Mouse (Mus musculus): ENCODE measurements around the gene Amz1. TPM values are rescaled to one million over a fixed set of nuclear protein-coding genes. Genes with fewer than 3 reads are reported as not detected.

The Amz1 gene
- polyA plus RNA-seq, 1 experiment from 2014 or later: 1.3 TPM

DNA sequence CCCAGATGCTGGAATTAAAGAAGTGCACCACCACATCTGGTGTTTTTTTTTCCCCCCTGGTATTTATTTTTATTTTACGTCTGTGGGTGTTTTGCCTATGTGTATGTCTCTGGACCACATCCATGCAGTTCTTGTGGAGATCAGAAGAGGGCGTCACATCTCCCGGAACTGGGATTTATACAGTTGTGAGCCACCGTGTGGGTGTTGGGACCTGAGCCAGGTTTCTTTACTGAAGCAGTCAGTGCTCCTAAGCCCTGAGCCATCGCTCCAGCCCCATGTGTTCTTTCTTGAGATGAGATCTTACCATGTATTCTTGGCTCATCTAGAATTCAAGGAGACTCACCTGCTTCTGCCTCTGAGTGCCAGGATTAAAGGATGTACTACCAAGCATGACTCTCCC is 12.9 kb upstream of the Amz1 start:
- Histone ChIP-seq H3K4me1 (replicated peaks; ENCODE audit: control insufficient read depth, insufficient read depth, low read length) (no peaks in the 10 kb centered on the region), H3K27me3 (replicated peaks; ENCODE audit: control insufficient read depth, insufficient read depth, low read length) (no peaks in the 10 kb centered on the region), H3K4me3 (ENCODE audit: low read depth, low read length) (no peak overlapping the region), H3K9ac (ENCODE audit: low read depth, low read length) (no peak overlapping the region), H3K4me2 (replicated peaks; ENCODE audit: low read depth) (no peak overlapping the region), H3K36me3 (ENCODE audit: control insufficient read depth, insufficient read depth) (peaks cover 65% of the 10 kb centered on the region), H3K9me3 (ENCODE audit: control insufficient read depth) (no peaks in the 10 kb centered on the region), H3K27ac (ENCODE audit: low read depth, low read length) (no peak overlapping the region)
- 0 out of 2 replicates have a peak, but pooled peaks have one; percentile 3 for TF ChIP-seq CTCF (IDR thresholded peaks at IDR 0.05; ENCODE audit: low read depth)
- 86% methylated on average over 5 of the region's 5 CpGs for WGBS
- no peak for ATAC-seq

DNA sequence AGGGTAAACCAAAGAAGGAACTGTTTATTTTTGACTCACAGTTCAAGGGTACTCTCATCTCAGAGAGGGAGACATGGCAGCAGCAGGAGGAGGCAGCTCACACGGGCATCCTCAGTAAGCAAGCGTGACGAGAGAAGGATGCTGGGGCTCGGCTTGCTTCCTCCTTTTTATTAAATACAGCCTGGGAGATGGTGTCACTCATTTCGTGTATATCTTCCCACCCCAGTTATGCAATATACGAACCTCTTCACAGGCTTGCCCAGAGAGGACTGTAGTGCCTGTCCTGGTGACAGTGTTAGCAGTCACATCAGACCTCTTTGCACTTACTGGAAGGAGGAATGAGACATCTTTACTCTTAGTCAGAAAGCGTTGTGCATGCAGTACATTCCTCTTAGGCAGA is 3.2 kb upstream of the Amz1 start:
- Histone ChIP-seq H3K4me3 (ENCODE audit: low read depth, low read length) (no peak overlapping the region), H3K4me1 (replicated peaks; ENCODE audit: control insufficient read depth, insufficient read depth, low read length) (no peaks in the 10 kb centered on the region), H3K4me2 (replicated peaks; ENCODE audit: low read depth) (no peak overlapping the region), H3K9ac (ENCODE audit: low read depth, low read length) (no peak overlapping the region), H3K27me3 (replicated peaks; ENCODE audit: control insufficient read depth, insufficient read depth, low read length) (no peaks in the 10 kb centered on the region), H3K36me3 (ENCODE audit: control insufficient read depth, insufficient read depth) (peaks cover 39% of the 10 kb centered on the region), H3K9me3 (ENCODE audit: control insufficient read depth) (no peaks in the 10 kb centered on the region), H3K27ac (ENCODE audit: low read depth, low read length) (no peak overlapping the region)
- no peak for TF ChIP-seq CTCF (IDR thresholded peaks at IDR 0.05; ENCODE audit: low read depth)
- ATAC-seq: no peak
- 72% methylated on average over 7 of the region's 7 CpGs for WGBS

DNA sequence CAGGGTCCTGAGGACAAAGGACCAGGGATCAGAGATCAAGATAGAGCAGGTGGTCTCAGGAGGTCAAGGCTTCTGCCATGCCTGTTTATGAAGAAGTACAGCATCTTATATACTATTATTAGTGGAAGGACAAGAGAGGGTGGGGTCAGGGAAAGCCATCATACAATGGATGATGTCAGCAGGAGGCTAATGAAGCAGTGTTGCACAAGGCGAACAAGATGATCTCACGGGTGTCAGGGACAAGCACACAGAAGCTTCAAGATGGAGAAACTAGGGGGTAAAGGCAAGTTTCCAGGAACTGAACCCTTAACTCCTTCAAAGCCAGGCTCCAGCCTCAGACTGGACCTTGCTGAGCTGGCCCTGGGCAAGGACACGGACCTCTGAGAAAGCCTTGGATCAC is 1.8 kb upstream of the Amz1 start:
- Histone ChIP-seq H3K4me3 (ENCODE audit: low read depth, low read length) (no peak overlapping the region), H3K9ac (ENCODE audit: low read depth, low read length) (no peak overlapping the region), H3K4me2 (replicated peaks; ENCODE audit: low read depth) (no peak overlapping the region), H3K27ac (ENCODE audit: low read depth, low read length) (no peak overlapping the region), H3K36me3 (ENCODE audit: control insufficient read depth, insufficient read depth) (peaks cover 26% of the 10 kb centered on the region), H3K27me3 (replicated peaks; ENCODE audit: control insufficient read depth, insufficient read depth, low read length) (no peaks in the 10 kb centered on the region), H3K9me3 (ENCODE audit: control insufficient read depth) (no peaks in the 10 kb centered on the region), H3K4me1 (replicated peaks; ENCODE audit: control insufficient read depth, insufficient read depth, low read length) (no peaks in the 10 kb centered on the region)
- no peak for TF ChIP-seq CTCF (IDR thresholded peaks at IDR 0.05; ENCODE audit: low read depth)
- ATAC-seq: no peak
- WGBS: 70% methylated on average over 3 of the region's 3 CpGs

DNA sequence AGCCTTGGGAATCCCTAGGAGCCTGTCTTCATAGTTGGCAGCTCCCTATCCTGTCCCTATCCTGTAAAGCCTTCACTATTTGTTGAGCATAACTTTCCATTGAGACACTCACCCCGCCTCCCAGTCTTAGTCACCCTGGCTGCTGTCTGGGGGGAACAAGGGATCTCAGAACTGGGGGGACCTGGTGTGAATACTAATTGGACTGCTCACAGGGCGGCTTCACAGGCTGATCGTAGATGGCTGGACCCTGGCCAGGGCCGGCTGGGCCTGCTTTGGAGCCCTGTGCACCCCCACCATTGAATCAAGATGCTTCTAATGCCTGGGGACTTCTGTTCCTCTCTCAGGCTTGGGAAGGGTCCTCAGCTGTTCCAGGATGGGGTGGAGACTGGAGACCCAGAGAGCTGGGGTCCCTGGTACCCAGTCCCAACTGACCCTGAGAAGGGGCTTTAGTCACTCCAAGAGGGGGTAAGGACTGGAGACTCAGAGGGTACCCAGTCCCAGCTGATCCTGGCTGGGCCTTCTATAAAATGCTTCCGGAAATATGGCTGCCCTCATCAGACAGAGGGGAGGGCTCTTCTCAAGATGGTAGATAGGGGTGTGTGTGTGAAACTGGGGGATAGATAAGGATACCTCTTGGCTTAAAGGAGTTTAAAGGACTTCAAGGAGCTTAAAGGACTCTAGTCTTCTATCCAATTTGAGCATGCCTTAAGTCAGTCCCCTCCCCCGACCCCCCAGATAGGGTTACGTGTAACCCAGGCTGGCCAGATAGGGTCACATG is 2.3 kb downstream of the Amz1 start:
- H3K9me3 ChIP-seq (ENCODE audit: control insufficient read depth): no peaks in the 10 kb centered on the region
- H3K4me2 ChIP-seq (replicated peaks; ENCODE audit: low read depth): no peak overlapping the region
- H3K9ac ChIP-seq (ENCODE audit: low read depth, low read length): no peak overlapping the region
- no peak overlapping the region for H3K27ac ChIP-seq (ENCODE audit: low read depth, low read length)
- H3K27me3 ChIP-seq (replicated peaks; ENCODE audit: control insufficient read depth, insufficient read depth, low read length): no peaks in the 10 kb centered on the region
- WGBS: 86% methylated on average over 7 of the region's 7 CpGs
- H3K4me3 ChIP-seq (ENCODE audit: low read depth, low read length): no peak overlapping the region
- ATAC-seq: no peak
- H3K4me1 ChIP-seq (replicated peaks; ENCODE audit: control insufficient read depth, insufficient read depth, low read length): no peaks in the 10 kb centered on the region
- no peak for TF ChIP-seq CTCF (IDR thresholded peaks at IDR 0.05; ENCODE audit: low read depth)
- H3K36me3 ChIP-seq (ENCODE audit: control insufficient read depth, insufficient read depth): no peaks in the 10 kb centered on the region

DNA sequence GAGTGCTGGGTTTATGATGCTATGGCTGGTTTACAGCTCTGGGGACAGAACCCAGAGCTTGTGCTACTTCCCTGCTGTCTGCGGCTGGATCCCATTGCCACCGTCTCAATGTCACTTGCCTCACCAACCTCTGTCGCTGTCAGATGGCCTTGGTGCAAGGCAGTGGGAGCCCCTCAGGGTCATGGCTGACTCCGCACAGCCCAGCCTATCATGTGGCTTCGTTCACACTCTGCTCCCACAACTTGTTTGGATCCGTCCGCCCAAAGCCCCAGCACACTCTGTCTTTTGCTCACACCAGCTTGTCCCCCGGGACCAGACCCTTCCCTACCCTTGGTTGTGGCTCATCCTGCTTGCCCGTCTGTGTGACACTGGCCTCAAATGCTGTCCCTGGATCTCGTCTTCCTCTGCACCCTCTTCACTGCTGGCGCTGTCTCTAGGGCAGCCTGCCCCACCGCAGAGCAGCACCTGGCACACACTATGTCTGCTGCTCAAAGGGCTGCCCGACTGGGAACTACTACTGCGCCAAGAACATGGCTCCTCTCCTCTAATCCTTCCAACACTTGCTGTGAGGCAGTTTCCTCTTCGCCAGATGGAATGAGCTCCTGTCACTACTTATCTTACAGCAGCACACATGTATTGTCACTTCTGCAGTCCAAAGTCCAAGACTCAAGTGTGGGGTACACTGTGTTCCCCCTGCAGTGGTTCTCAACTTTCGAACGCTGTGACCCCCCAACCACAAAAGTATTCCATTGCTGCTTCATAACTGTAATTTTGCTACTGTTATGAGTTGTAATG is 3.2 kb downstream of the Amz1 start:
- Histone ChIP-seq H3K9ac (ENCODE audit: low read depth, low read length) (no peak overlapping the region), H3K27ac (ENCODE audit: low read depth, low read length) (no peak overlapping the region), H3K4me3 (ENCODE audit: low read depth, low read length) (no peak overlapping the region), H3K4me1 (replicated peaks; ENCODE audit: control insufficient read depth, insufficient read depth, low read length) (no peaks in the 10 kb centered on the region), H3K27me3 (replicated peaks; ENCODE audit: control insufficient read depth, insufficient read depth, low read length) (no peaks in the 10 kb centered on the region), H3K36me3 (ENCODE audit: control insufficient read depth, insufficient read depth) (no peaks in the 10 kb centered on the region), H3K4me2 (replicated peaks; ENCODE audit: low read depth) (no peak overlapping the region), H3K9me3 (ENCODE audit: control insufficient read depth) (no peaks in the 10 kb centered on the region)
- no peak for TF ChIP-seq CTCF (IDR thresholded peaks at IDR 0.05; ENCODE audit: low read depth)
- no peak for ATAC-seq
- WGBS: 78% methylated on average over 17 of the region's 17 CpGs

DNA sequence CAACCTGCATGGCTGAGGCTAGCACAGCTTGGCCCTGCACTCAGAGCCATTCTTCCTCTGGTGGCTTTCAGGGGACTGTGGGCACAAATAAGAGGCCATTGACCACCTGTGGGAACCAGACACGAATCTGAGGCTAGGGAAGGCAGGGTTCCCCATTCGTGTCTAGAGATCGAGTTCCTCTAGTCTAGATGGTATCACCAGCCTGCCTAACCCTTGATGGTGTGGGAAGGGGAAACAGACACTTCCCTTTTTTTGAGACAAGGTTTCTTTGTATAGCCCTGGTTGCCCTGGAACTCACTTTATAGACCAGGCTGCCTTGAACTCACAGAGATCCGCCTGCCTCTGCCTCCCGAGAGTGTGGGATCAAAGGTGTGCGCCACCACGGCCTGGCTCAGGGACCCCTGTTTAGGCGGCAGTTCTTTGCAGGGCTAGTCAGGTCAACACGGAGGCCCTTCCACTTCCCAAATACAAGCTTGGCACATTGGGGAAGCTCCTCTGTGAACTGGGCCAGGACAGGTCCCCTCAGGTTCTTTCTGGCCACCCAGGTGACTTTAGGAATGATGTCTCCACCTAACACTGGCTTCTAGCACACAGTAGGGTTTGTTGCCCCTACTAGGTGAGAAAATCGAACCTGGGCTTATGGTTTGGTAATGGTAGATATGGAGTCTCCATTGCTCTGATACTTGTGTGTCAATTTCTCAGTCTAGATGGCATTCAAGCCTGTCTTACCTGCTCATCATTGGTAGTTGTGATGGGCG is 7.3 kb downstream of the Amz1 start:
- no peak overlapping the region for H3K4me2 ChIP-seq (replicated peaks; ENCODE audit: low read depth)
- ATAC-seq: no peak
- WGBS: 85% methylated on average over 11 of the region's 11 CpGs
- no peak overlapping the region for H3K9ac ChIP-seq (ENCODE audit: low read depth, low read length)
- peaks cover 9% of the 10 kb centered on the region for H3K27me3 ChIP-seq (replicated peaks; ENCODE audit: control insufficient read depth, insufficient read depth, low read length)
- H3K9me3 ChIP-seq (ENCODE audit: control insufficient read depth): no peaks in the 10 kb centered on the region
- no peaks in the 10 kb centered on the region for H3K36me3 ChIP-seq (ENCODE audit: control insufficient read depth, insufficient read depth)
- no peak for TF ChIP-seq CTCF (IDR thresholded peaks at IDR 0.05; ENCODE audit: low read depth)
- no peak overlapping the region for H3K4me3 ChIP-seq (ENCODE audit: low read depth, low read length)
- H3K4me1 ChIP-seq (replicated peaks; ENCODE audit: control insufficient read depth, insufficient read depth, low read length): no peaks in the 10 kb centered on the region
- H3K27ac ChIP-seq (ENCODE audit: low read depth, low read length): no peak overlapping the region
